Mouse (Mus musculus): ENCODE data around the gene Dusp13. TPM values are rescaled to one million over a fixed set of nuclear protein-coding genes. Genes with fewer than 3 reads are reported as not detected.
A peak's percentile ranks its signal among the peaks of the same experiment; 100 is the strongest.

Gene Dusp13
- total RNA-seq, 2 experiments from 2014 or later, result not detected

DNA sequence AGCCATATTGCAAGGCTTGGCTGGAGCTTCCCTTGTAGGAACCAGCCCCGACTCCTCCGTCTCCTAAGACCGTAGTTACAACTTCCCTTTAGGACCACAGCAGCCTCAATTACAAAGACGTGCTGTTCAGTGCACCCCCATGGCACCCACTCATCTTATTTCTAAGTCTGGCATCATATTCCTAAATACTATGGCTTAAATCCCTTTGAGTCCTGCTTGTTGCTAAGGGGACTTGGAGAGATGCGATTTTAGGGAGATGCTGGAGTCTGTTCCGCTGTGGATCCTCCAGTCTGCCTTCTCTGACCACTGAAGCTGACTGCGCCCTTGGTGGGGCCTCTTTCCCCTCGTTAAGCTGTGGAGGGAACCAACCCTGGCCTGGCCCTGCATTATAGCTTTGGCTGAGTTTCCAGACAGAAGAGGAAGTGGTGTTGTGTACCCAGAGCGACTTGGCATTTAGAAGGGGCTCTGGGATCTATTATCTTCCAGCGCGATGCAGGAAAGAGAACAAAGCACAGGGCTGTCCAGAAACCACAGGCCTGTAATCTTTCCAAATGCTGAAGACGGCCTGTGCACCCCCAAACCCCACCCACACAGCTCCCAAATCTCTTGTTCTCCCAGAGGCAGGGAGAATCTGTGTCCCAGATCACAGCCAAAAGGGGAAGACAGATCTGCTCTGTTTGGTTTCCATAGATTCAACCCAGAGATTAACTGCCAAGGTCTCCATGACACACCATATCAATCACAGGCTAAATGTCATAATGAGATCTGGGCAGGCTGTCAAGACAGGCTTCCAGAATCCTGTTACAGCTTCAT lies 44.0 kb downstream of the Dusp13 start:
- peak; percentile 91 for ATAC-seq (ENCODE audit: poor library complexity, severe bottlenecking)

DNA sequence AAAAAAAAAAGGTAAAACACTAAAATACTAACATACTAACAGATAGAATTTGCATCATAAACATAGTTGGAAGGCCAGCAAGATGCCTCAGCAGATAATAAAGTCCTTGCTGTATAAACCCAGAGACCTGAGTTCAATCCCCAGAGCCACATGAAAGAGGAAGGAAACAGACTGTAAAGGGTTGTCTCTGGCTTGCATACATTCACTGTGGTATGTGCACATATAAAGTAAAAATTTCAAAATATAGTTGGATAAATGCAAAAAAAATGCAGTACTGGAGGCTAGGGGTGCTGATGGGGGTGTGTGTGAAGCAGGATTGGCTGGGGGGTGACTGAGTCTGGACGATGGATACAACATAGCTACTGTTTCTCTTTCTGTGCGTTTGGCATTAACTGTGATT lies 45.5 kb downstream of the Dusp13 start:
- ATAC-seq (ENCODE audit: poor library complexity, severe bottlenecking), result peak; percentile 55

- ATAC-seq (ENCODE audit: poor library complexity, severe bottlenecking), result no peak
These were observed 47.7 kb downstream of the Dusp13 start for GRCm38 (mm10) chr14:21703255-21703654.

DNA sequence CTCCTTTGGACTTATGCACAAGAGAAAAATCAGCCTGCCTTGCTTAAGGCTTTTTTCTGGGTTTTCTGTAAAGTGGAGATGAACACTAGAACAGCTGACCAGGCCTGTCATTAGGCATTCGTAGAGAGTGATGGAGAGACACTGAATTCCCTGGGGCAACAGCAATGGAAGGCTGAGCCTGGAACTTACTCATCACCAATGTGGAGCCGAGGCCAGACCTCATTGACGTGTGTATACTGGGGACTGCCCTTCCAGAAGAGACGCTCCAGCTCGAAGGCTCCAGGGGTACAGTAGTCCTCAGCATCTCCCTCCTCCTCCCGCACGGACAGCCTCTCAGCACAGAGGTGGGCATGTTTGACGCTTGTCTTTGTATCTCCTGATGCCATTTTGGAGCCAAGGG lies 48.3 kb downstream of the Dusp13 start:
- no peak for ATAC-seq (ENCODE audit: poor library complexity, severe bottlenecking)

DNA sequence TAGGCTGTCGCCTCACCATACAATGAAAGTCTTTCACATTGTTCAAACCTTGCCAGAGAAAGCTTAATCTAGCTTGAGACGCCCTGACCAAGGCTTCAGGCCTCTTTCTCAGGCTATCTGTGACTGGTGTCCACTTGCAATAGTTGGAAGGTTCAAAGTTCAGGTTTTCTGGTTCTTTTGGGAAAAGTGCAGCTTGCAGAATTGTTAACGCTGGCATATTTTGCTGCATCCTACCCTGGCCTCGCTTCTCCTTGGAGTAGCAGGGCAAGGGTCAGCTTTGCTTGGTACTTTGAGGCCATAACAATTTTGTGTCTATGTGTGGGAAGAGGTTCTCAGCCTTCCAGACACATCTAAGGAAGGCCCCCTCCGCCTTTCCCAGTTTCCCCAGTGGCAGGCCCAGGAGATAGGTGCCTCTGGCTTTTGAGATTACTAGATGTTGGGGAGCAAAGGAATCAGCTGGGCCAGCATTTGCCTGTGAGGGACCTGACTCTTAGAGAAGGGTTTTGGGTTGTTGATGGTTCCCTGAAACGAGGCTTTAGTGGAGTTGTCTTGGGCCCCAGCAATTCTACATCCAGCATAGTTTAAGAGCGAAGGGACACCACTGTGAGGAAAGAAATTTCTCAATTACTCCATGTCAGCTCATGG lies 54.7 kb downstream of the Dusp13 start:
- no peak for ATAC-seq (ENCODE audit: poor library complexity, severe bottlenecking)

- ATAC-seq (ENCODE audit: poor library complexity, severe bottlenecking), result no peak
These were observed 56.0 kb downstream of the Dusp13 start for GRCm38 (mm10) chr14:21695020-21695419.

DNA sequence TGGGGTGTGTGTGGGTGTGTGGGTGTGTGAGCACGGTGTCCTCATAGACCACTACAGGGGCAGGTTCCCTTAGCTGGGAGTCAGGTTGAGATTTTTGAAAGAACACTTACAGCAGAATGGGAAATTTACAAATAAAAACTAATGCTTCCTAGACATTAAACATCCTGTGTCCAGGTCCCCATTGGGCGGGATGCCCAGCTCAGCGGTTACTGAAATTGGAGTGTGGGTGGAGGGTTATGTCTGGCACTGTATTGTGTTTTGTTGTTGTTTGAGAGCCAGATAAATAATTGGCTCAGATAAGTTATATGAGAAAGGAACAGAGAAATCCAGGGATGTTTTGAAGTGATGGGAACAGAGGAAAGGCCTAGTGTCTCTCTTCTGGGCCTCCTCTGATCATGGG lies 59.9 kb downstream of the Dusp13 start:
- no peak for ATAC-seq (ENCODE audit: poor library complexity, severe bottlenecking)

- ATAC-seq (ENCODE audit: poor library complexity, severe bottlenecking), result no peak
These were observed 64.4 kb downstream of the Dusp13 start for GRCm38 (mm10) chr14:21686376-21687279.

DNA sequence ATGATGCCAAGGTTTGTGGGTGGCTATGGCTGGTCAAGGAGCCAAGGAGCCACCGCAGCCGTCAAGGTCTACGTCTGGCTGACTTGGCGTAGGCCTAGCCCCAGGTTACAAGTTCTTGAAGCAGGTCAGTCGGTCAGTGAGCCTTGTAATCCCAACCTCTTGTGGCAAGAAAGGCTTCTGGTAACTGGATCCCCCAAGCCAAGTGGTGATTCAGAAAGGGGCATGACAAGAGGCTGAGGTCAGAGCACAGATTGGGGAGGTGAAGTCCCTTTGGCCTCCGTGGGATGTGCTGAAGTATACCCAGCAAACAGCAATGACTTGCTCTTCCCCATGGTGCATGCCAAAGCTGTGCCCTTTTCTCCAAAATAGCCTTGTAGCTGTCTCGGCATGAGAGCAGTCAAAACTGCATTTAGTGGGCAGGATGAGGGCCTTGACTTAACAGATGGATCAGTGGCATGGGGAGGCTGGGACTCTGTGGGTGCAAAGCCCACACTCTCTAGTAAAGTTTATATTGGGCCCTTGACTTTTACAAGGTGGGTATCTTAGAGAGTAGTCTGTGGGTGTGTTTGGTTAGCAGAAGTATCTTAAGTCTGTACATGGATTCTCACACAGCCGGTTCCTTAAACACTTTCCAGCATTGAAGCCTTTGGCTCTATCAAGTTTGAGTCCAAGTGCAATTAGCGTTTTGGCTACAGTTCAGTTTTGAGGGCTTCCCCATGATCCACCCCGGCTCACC lies 65.4 kb downstream of the Dusp13 start:
- ATAC-seq (ENCODE audit: poor library complexity, severe bottlenecking), result no peak

- no peak for ATAC-seq (ENCODE audit: poor library complexity, severe bottlenecking)
These were observed 67.1 kb downstream of the Dusp13 start for GRCm38 (mm10) chr14:21683834-21684233.

Other genes with a start within 250 kb of the Dusp13 start
- not detected in 2 replicates for gene Dupd1, start 36.6 kb downstream of the Dusp13 start, total RNA-seq (2015)
- gene Dupd1, start 36.6 kb downstream of the Dusp13 start, total RNA-seq (2017), result not detected in 2 replicates
- gene Samd8, start 650 bp downstream of the Dusp13 start, total RNA-seq (2015), result 10.2 and 13.1 TPM in 2 replicates
- 12.9 and 16.7 TPM in 2 replicates for gene Samd8, start 650 bp downstream of the Dusp13 start, total RNA-seq (2017)
- gene Vdac2, start 74.1 kb upstream of the Dusp13 start, total RNA-seq (2015), result 293 and 324 TPM in 2 replicates
- 231 and 287 TPM in 2 replicates for gene Vdac2, start 74.1 kb upstream of the Dusp13 start, total RNA-seq (2017)
- 8.0 and 14.3 TPM in 2 replicates for gene Comtd1, start 97.8 kb upstream of the Dusp13 start, total RNA-seq (2015)
- gene Comtd1, start 97.8 kb upstream of the Dusp13 start, total RNA-seq (2017), result 0.89 and 5.4 TPM in 2 replicates
- 0.39 and 0.65 TPM in 2 replicates for gene Zfp503, start 238.4 kb upstream of the Dusp13 start, total RNA-seq (2015)
- gene Zfp503, start 238.4 kb upstream of the Dusp13 start, total RNA-seq (2017), result 0.51 TPM in 1 of 2 replicates, not detected in the other